Mouse (Mus musculus) embryonic facial prominence, embryonic 14.5 days (tissue): Measurements from ENCODE around the gene Pdlim7. TPM values are rescaled to one million over a fixed set of nuclear protein-coding genes. Genes with fewer than 3 reads are reported as not detected.

ENCODE experiments used
- ATAC-seq: fragments of 200-750 bp; cut with Nextera tagmentation; 2 replicates; pipeline ENCODE4 v1.8.0; 2017; ENCODE audit warnings: low read depth, moderate number of reproducible peaks, moderate TSS enrichment
- DNase-seq: peaks from one replicate; pipeline ENCODE4 v3.0.0-alpha.2; 2015; ENCODE audit warnings: low spot score
- H3K27ac ChIP-seq: fragments of 300-500 bp; sonication (generic); replicated peaks from 2 replicates; pipeline ENCODE4 v1.5.1; 2014; ENCODE audit warnings: low read depth, mild to moderate bottlenecking, low read length, moderate library complexity
- H3K27me3 ChIP-seq: fragments of 300-500 bp; sonication (generic); replicated peaks from 2 replicates; pipeline ENCODE4 v1.6.1; 2014; ENCODE audit warnings: low read length; ENCODE audit not compliant: control insufficient read depth, insufficient read depth
- H3K36me3 ChIP-seq: fragments of 300-500 bp; sonication (generic); 2 replicates; pipeline ENCODE4 v1.6.1; 2014; ENCODE audit warnings: low read length, mixed read lengths; ENCODE audit not compliant: control insufficient read depth, insufficient read depth
- H3K4me1 ChIP-seq: fragments of 300-500 bp; sonication (generic); 2 replicates; pipeline ENCODE4 v1.6.1; 2014; ENCODE audit warnings: antibody characterized with exemption, low read length; ENCODE audit not compliant: control insufficient read depth, insufficient read depth
- H3K4me2 ChIP-seq: fragments of 300-500 bp; sonication (generic); 2 replicates; pipeline ENCODE4 v1.6.1; 2014; ENCODE audit warnings: low read depth, mild to moderate bottlenecking, low read length, moderate library complexity, mixed read lengths
- H3K4me3 ChIP-seq: fragments of 300-500 bp; sonication (generic); 2 replicates; pipeline ENCODE4 v1.5.1; 2014; ENCODE audit warnings: low read depth, mild to moderate bottlenecking, low read length
- H3K9ac ChIP-seq: fragments of 300-500 bp; sonication (generic); 2 replicates; pipeline ENCODE4 v1.6.1; 2014; ENCODE audit warnings: low read depth, mild to moderate bottlenecking, low read length, moderate library complexity, mixed read lengths
- H3K9me3 ChIP-seq: fragments of 300-500 bp; sonication (generic); 2 replicates; pipeline ENCODE4 v1.6.1; 2016; ENCODE audit warnings: low read length; ENCODE audit not compliant: control insufficient read depth
- WGBS: fragments of 180-500 bp; shearing (Covaris S2); extraction: QIAGEN DNeasy Blood & Tissue Kit; methylation state at CpG from one replicate; pipeline ENCODE4 v1.1.7; 2014; 5-methylcytosine and 5-hydroxymethylcytosine counted together
- polyA plus RNA-seq: library from polyadenylated mRNA; unstranded; fragments of >200 nt; fragmentation: Nextera tagmentation; extraction: Ambion mirVana; gene quantifications from 2 replicates; pipeline ENCODE4 v1.2.1, GENCODE M21; 2014

Gene Pdlim7
- polyA plus RNA-seq, 1 experiment from 2014 or later = 204 TPM

- no peak overlapping the region for H3K4me2 ChIP-seq
- H3K27ac ChIP-seq = no peak overlapping the region
- ATAC-seq (no peak), DNase-seq (no peak)
- peaks cover 12% of the 10 kb centered on the region for H3K4me1 ChIP-seq
- H3K9ac ChIP-seq = no peak overlapping the region
- H3K9me3 ChIP-seq = no peaks in the 10 kb centered on the region
- H3K4me3 ChIP-seq = no peak overlapping the region
- H3K27me3 ChIP-seq = no peaks in the 10 kb centered on the region
- peaks cover 40% of the 10 kb centered on the region for H3K36me3 ChIP-seq
- 50% methylated on average over 2 of the region's 2 CpGs for WGBS
Observed at GRCm38 (mm10) chr13:55462965-55463364, 50.5 kb downstream of the Pdlim7 start.

GRCm38 (mm10) chr13:55451785-55452549 is 61.5 kb downstream of the Pdlim7 start:
- no peak overlapping the region for H3K4me3 ChIP-seq
- 91% methylated on average over 16 of the region's 16 CpGs for WGBS
- H3K36me3 ChIP-seq = peaks cover 72% of the 10 kb centered on the region
- H3K27ac ChIP-seq = no peak overlapping the region
- DNase-seq (no peak), ATAC-seq (no peak)
- H3K4me2 ChIP-seq = no peak overlapping the region
- H3K27me3 ChIP-seq = no peaks in the 10 kb centered on the region
- no peak overlapping the region for H3K9ac ChIP-seq
- no peaks in the 10 kb centered on the region for H3K4me1 ChIP-seq
- no peaks in the 10 kb centered on the region for H3K9me3 ChIP-seq

GRCm38 (mm10) chr13:55451296-55451695 is 62.2 kb downstream of the Pdlim7 start:
- Histone ChIP-seq H3K4me2 (no peak overlapping the region), H3K27me3 (no peaks in the 10 kb centered on the region), H3K9me3 (no peaks in the 10 kb centered on the region), H3K9ac (no peak overlapping the region), H3K36me3 (peaks cover 66% of the 10 kb centered on the region), H3K4me1 (peaks cover 5% of the 10 kb centered on the region), H3K4me3 (no peak overlapping the region), H3K27ac (no peak overlapping the region)
- WGBS = 85% methylated on average over 10 of the region's 10 CpGs
- DNase-seq (no peak), ATAC-seq (no peak)

- no peak overlapping the region for H3K4me3 ChIP-seq
- H3K4me2 ChIP-seq = no peak overlapping the region
- H3K9me3 ChIP-seq = no peaks in the 10 kb centered on the region
- H3K4me1 ChIP-seq = peaks cover 9% of the 10 kb centered on the region
- H3K36me3 ChIP-seq = peaks cover 59% of the 10 kb centered on the region
- ATAC-seq = no peak
- DNase-seq = no peak
- H3K9ac ChIP-seq = no peak overlapping the region
- 90% methylated on average over 11 of the region's 11 CpGs for WGBS
- no peaks in the 10 kb centered on the region for H3K27me3 ChIP-seq
- H3K27ac ChIP-seq = no peak overlapping the region
Observed at GRCm38 (mm10) chr13:55450511-55450980, 62.9 kb downstream of the Pdlim7 start.

GRCm38 (mm10) chr13:55449679-55450441 is 63.6 kb downstream of the Pdlim7 start:
- DNase-seq = no peak
- 87% methylated on average over 17 of the region's 17 CpGs for WGBS
- no peaks in the 10 kb centered on the region for H3K27me3 ChIP-seq
- no peak overlapping the region for H3K4me2 ChIP-seq
- peaks cover 9% of the 10 kb centered on the region for H3K4me1 ChIP-seq
- H3K4me3 ChIP-seq = no peak overlapping the region
- no peak for ATAC-seq
- no peaks in the 10 kb centered on the region for H3K9me3 ChIP-seq
- peaks cover 52% of the 10 kb centered on the region for H3K36me3 ChIP-seq
- no peak overlapping the region for H3K27ac ChIP-seq
- no peak overlapping the region for H3K9ac ChIP-seq

- no peak overlapping the region for H3K4me3 ChIP-seq
- DNase-seq (no peak), ATAC-seq (no peak)
- no peak overlapping the region for H3K27ac ChIP-seq
- no peaks in the 10 kb centered on the region for H3K9me3 ChIP-seq
- 91% methylated on average over 8 of the region's 9 CpGs for WGBS
- H3K36me3 ChIP-seq = peaks cover 45% of the 10 kb centered on the region
- H3K27me3 ChIP-seq = no peaks in the 10 kb centered on the region
- no peak overlapping the region for H3K4me2 ChIP-seq
- H3K9ac ChIP-seq = no peak overlapping the region
- H3K4me1 ChIP-seq = peaks cover 9% of the 10 kb centered on the region
Observed at GRCm38 (mm10) chr13:55449205-55449604, 64.3 kb downstream of the Pdlim7 start.

- H3K9ac ChIP-seq = no peak overlapping the region
- H3K4me1 ChIP-seq = peaks cover 9% of the 10 kb centered on the region
- WGBS = 91% methylated on average over 5 of the region's 5 CpGs
- no peak overlapping the region for H3K4me2 ChIP-seq
- DNase-seq (no peak), ATAC-seq (no peak)
- H3K27ac ChIP-seq = no peak overlapping the region
- H3K36me3 ChIP-seq = peaks cover 34% of the 10 kb centered on the region
- no peak overlapping the region for H3K4me3 ChIP-seq
- no peaks in the 10 kb centered on the region for H3K27me3 ChIP-seq
- no peaks in the 10 kb centered on the region for H3K9me3 ChIP-seq
Observed at GRCm38 (mm10) chr13:55448131-55448530, 65.3 kb downstream of the Pdlim7 start.

GRCm38 (mm10) chr13:55447543-55447943 is 65.9 kb downstream of the Pdlim7 start:
- Histone ChIP-seq H3K27me3 (no peaks in the 10 kb centered on the region), H3K9me3 (no peaks in the 10 kb centered on the region), H3K4me3 (no peak overlapping the region), H3K36me3 (peaks cover 29% of the 10 kb centered on the region), H3K4me2 (no peak overlapping the region), H3K9ac (no peak overlapping the region), H3K4me1 (peaks cover 9% of the 10 kb centered on the region), H3K27ac (no peak overlapping the region)
- WGBS = 39% methylated on average over 3 of the region's 3 CpGs
- DNase-seq = no peak
- no peak for ATAC-seq
